Mouse (Mus musculus): ENCODE data around the gene Duxbl3. TPM values are rescaled to one million over a fixed set of nuclear protein-coding genes. Genes with fewer than 3 reads are reported as not detected.

Gene Duxbl3
- polyA plus RNA-seq (2012) = not detected in 2 replicates

GRCm38 (mm10) chr14:26257756-26258617 lies at the start of gene Duxbl3:
Duxbl3 (plus strand) TSS chr14:26257962.

Other genes starting within 250 kb of the Duxbl3 start
- 0.55 TPM in 1 of 2 replicates, not detected in the other for gene Gm9780, start 215.3 kb upstream of the Duxbl3 start, polyA plus RNA-seq (2012)
- gene Tmem254c, start 190.6 kb upstream of the Duxbl3 start, polyA plus RNA-seq (2012) = 20.9 TPM in 2 replicates
- gene Cphx2, start 176.4 kb upstream of the Duxbl3 start, polyA plus RNA-seq (2012) = not detected in 2 replicates
- not detected in 2 replicates for gene Cphx3, start 175.7 kb upstream of the Duxbl3 start, polyA plus RNA-seq (2012)
- gene Duxbl2, start 139.6 kb upstream of the Duxbl3 start, polyA plus RNA-seq (2012) = not detected in 2 replicates
- not detected in 2 replicates for gene Plac9b, start 75.5 kb upstream of the Duxbl3 start, polyA plus RNA-seq (2012)
- gene Tmem254b, start 50.9 kb upstream of the Duxbl3 start, polyA plus RNA-seq (2012) = 3.2 and 4.6 TPM in 2 replicates

Measured in megakaryocyte-erythroid progenitor cell, adult 5 weeks (primary cell).